8 mouse cellular contexts compared by ENCODE assay signal in the genomic region with DNA sequence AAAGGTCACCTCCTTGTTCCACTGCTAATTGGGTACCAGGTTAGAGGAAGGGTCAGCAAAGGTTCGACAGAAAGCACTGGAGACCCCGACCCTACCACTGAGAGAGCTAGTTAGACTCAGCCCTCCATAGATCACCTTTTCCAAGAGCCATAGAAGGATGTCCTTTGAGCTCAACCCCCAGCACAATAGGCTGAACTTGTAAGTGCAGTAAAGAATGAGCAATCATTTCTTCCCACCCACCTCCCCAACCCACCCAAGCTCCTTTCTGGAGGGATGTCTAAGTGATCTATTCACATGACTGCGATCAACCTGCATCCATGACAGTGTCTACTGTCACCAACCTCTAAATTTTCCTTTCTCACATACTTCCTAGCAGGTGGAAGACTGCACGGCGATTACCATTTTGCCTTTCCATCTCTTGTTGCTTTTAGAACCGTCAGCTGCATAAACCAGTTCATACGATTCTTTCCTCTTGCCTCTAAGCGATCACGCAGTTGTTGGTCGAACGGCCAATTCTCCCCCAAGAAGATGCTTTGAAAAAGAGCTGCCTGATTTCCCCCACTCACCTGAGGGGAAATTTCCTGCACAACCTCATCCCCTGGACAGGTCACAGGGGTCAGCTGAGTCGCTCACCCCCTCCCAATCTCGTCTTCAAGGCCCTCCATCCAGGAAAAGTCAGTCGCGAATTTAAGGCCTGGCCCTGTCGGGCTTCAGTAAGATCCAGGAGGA. TPM values are rescaled to one million over a fixed set of nuclear protein-coding genes. Genes with fewer than 3 reads are reported as not detected.
DNase-seq lines count a peak whose midpoint lies in the region; ATAC-seq and TF ChIP-seq lines count a peak whose summit lies in the region.

No protein-coding gene starts in this region.

- TF ChIP-seq CTCF in left cerebral cortex, adult 2 months (IDR thresholded peaks at IDR 0.05), result no peak

- peak in 1 of 2 experiments; percentile 30 for DNase-seq in left cerebral cortex, adult 2 months (ENCODE audit: extremely low spot score in 1 of 2, low spot score in 2 of 2)
- DNase-seq in left cerebral cortex, adult 11 months (ENCODE audit: low spot score), result no peak
- DNase-seq in MN1 (ENCODE audit: low spot score), result peak; percentile 20
- DNase-seq in retina, postnatal 1 day, result peak; percentile 19
- no peak for DNase-seq in Muller cell, postnatal 12 days (ENCODE audit: inconsistent ontology term)

- H3K9me3 ChIP-seq in embryonic facial prominence, embryonic 15.5 days (replicated peaks), result no peaks in the 10 kb centered on the region
- no peaks in the 10 kb centered on the region for H3K9me3 ChIP-seq in limb, embryonic 13.5 days

- peak overlapping the region; percentile 97 for H3K4me3 ChIP-seq in left cerebral cortex, adult 2 months
- H3K4me3 ChIP-seq in embryonic facial prominence, embryonic 15.5 days (replicated peaks), result peak overlapping the region; percentile 89
- H3K4me3 ChIP-seq in limb, embryonic 13.5 days, result peak overlapping the region; percentile 93

- H3K4me2 ChIP-seq in embryonic facial prominence, embryonic 15.5 days (replicated peaks), result peak overlapping the region; percentile 65
- H3K4me2 ChIP-seq in limb, embryonic 13.5 days (replicated peaks), result peak overlapping the region; percentile 76

- WGBS in embryonic facial prominence, embryonic 15.5 days, result 6% methylated on average over 16 of the region's 16 CpGs
- WGBS in limb, embryonic 13.5 days, result 6% methylated on average over 16 of the region's 16 CpGs

- intact Hi-C loops in left cerebral cortex, adult 2 months (cut with DNase I), result loop anchor here (5.0 kb wide), 2 partner anchors 222 to 367 kb away; no protein-coding TSS in a partner anchor

- no peaks in the 10 kb centered on the region for H3K27me3 ChIP-seq in embryonic facial prominence, embryonic 15.5 days
- H3K27me3 ChIP-seq in limb, embryonic 13.5 days, result no peaks in the 10 kb centered on the region

- ATAC-seq in embryonic facial prominence, embryonic 15.5 days (ENCODE audit: insufficient number of reproducible peaks, low FRiP score, low TSS enrichment, low read depth), result no peak
- no peak for ATAC-seq in limb, embryonic 13.5 days (ENCODE audit: low FRiP score, low read depth)
- no peak for ATAC-seq in megakaryocyte-erythroid progenitor cell, adult 5-6 weeks (replicated peaks; ENCODE audit: low FRiP score, low TSS enrichment, poor library complexity, severe bottlenecking)

- peak overlapping the region; percentile 97 for H3K9ac ChIP-seq in embryonic facial prominence, embryonic 15.5 days
- H3K9ac ChIP-seq in limb, embryonic 13.5 days, result peak overlapping the region; percentile 98

- H3K36me3 ChIP-seq in embryonic facial prominence, embryonic 15.5 days, result no peaks in the 10 kb centered on the region
- H3K36me3 ChIP-seq in limb, embryonic 13.5 days, result no peaks in the 10 kb centered on the region

- H3K4me1 ChIP-seq in embryonic facial prominence, embryonic 15.5 days, result peaks cover 33% of the 10 kb centered on the region
- H3K4me1 ChIP-seq in limb, embryonic 13.5 days, result peaks cover 35% of the 10 kb centered on the region

- H3K27ac ChIP-seq in left cerebral cortex, adult 2 months, result peak overlapping the region; percentile 93
- H3K27ac ChIP-seq in embryonic facial prominence, embryonic 15.5 days (replicated peaks), result peak overlapping the region; percentile 96
- peak overlapping the region; percentile 92 for H3K27ac ChIP-seq in limb, embryonic 13.5 days

RNA-seq across cellular contexts. Expression of a gene that starts 1.0 kb away (rescaled TPM):
- 100 to 1,000 TPM; 332 to 340 TPM for total RNA-seq in left cerebral cortex, adult 2 months (2021)
- 81.1 and 85.2 TPM in 2 replicates for polyA plus RNA-seq in embryonic facial prominence, embryonic 15.5 days (2015; fragmentation: Nextera tagmentation; extraction: Ambion mirVana)
- 83.6 and 86.4 TPM in 2 replicates for polyA plus RNA-seq in limb, embryonic 13.5 days (2015; fragmentation: Nextera tagmentation; extraction: Ambion mirVana)
- 58.1 and 88.6 TPM in 2 replicates for total RNA-seq in megakaryocyte-erythroid progenitor cell, adult 5-6 weeks (2014; fragmentation: Nextera tagmentation)
- 52.7 and 62.7 TPM in 2 replicates for total RNA-seq in megakaryocyte-erythroid progenitor cell, adult 5-6 weeks (2017)

Comparison
In these comparisons a context has a peak if more than half of its experiments do, and no peak if none do; other contexts are left out.
1. DNase-seq: peak in MN1 (single experiment) and retina, postnatal 1 day (single experiment); none in left cerebral cortex, adult 11 months (single experiment) and Muller cell, postnatal 12 days (single experiment).
2. Peak in every context shown above with its lines, with median percentiles within 50 percentile points of each other: H3K27ac ChIP-seq and H3K4me3 ChIP-seq.